Mouse (Mus musculus): ENCODE measurements at regions not wholly inside any gene's neighbourhood (a gene's known extent, or its start where the extent isn't known, plus 50 kb on each side); places are given as distances from the start of the nearest gene placed in this dataset.

GRCm38 (mm10) chr15:10088691-10089090, 88.3 kb upstream of the Prlr start:
- TF ChIP-seq MAX (IDR thresholded peaks at IDR 0.05; ENCODE audit: low read length) (no peak), CTCF (IDR thresholded peaks at IDR 0.05 in 2 of 3, conservative IDR thresholded peaks at IDR 0.05 in 1 of 3; ENCODE audit: control insufficient read depth in 1 of 3, insufficient read depth in 1 of 3, low read depth in 2 of 3, low read length in 3 of 3, poor library complexity in 1 of 3, severe bottlenecking in 1 of 3) (no peak), POLR2A (IDR thresholded peaks at IDR 0.05; ENCODE audit: control insufficient read depth in 1 of 2, insufficient read depth in 1 of 2, low read depth in 1 of 2, low read length in 2 of 2, poor library complexity in 1 of 2) (no peak), EP300 (IDR thresholded peaks at IDR 0.05; ENCODE audit: low read depth in 1 of 2, low read length in 2 of 2) (no peak), UBTF (IDR thresholded peaks at IDR 0.05; ENCODE audit: borderline replicate concordance, insufficient read depth, low read depth, low read length) (no peak)

All from MEL (cell line).